Mouse (Mus musculus) intestine, embryonic 15.5 days (tissue): Measurements from ENCODE around the gene Stxbp5. TPM values are rescaled to one million over a fixed set of nuclear protein-coding genes. Genes with fewer than 3 reads are reported as not detected.
A peak's percentile ranks its signal among the peaks of the same experiment; 100 is the strongest.

Source experiments
- ATAC-seq: fragments of 200-750 bp; cut with Nextera tagmentation; 2 replicates; pipeline ENCODE4 v1.8.0; 2017; ENCODE audit warnings: moderate TSS enrichment, moderate library complexity
- H3K27ac ChIP-seq: fragments of 300-500 bp; sonication (generic); 2 replicates; pipeline ENCODE4 v1.5.1; 2015; ENCODE audit warnings: mild to moderate bottlenecking, inconsistent platforms
- H3K27me3 ChIP-seq: fragments of 300-500 bp; sonication (generic); replicated peaks from 2 replicates; pipeline ENCODE4 v1.6.1; 2015; ENCODE audit warnings: inconsistent platforms
- H3K36me3 ChIP-seq: fragments of 300-500 bp; sonication (generic); 2 replicates; pipeline ENCODE4 v1.6.1; 2015; ENCODE audit warnings: inconsistent platforms
- H3K4me1 ChIP-seq: fragments of 300-500 bp; sonication (generic); replicated peaks from 2 replicates; pipeline ENCODE4 v1.6.1; 2015; ENCODE audit warnings: inconsistent platforms
- H3K4me2 ChIP-seq: fragments of 300-500 bp; sonication (generic); replicated peaks from 2 replicates; pipeline ENCODE4 v1.6.1; 2015; ENCODE audit warnings: mild to moderate bottlenecking, inconsistent platforms
- H3K4me3 ChIP-seq: fragments of 300-500 bp; sonication (generic); replicated peaks from 2 replicates; pipeline ENCODE4 v1.5.1; 2015; ENCODE audit warnings: inconsistent platforms
- H3K9ac ChIP-seq: fragments of 300-500 bp; sonication (generic); 2 replicates; pipeline ENCODE4 v1.6.1; 2015; ENCODE audit warnings: inconsistent platforms
- H3K9me3 ChIP-seq: fragments of 300-500 bp; sonication (generic); 2 replicates; pipeline ENCODE4 v1.6.1; 2016; ENCODE audit warnings: inconsistent platforms
- WGBS: fragments of 180-500 bp; shearing (Covaris S2); methylation state at CpG from one replicate; pipeline ENCODE4 v1.1.7; 2015; 5-methylcytosine and 5-hydroxymethylcytosine counted together
- polyA plus RNA-seq: library from polyadenylated mRNA; unstranded; fragments of >200 nt; fragmentation: Nextera tagmentation; extraction: Ambion mirVana; gene quantifications from 2 replicates; pipeline ENCODE4 v1.2.1, GENCODE M21; 2015

Gene Stxbp5
- polyA plus RNA-seq, 1 experiment from 2014 or later = 5.3 TPM

DNA sequence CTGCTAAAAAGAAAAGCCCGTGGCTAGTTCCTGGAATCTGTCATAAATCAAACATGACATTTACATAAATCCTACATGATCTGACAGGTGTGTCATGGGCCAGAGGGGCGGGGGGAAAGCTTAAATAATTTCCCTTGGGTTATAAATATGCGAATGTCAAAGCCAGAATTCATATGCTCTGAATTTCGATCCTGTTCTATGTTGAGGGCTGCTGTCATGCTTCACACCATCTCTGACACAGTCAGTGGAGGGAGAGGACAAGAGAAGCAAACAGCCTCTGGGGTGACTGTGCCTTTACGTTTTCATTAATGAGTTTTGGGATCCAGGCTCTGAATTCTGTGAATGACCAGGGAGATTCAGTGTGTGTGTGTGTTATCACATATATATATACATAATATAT lies 180.9 kb downstream of the Stxbp5 start:
- Histone ChIP-seq H3K9ac (no peak overlapping the region), H3K4me3 (no peak overlapping the region), H3K27me3 (no peaks in the 10 kb centered on the region), H3K9me3 (no peaks in the 10 kb centered on the region), H3K27ac (no peak overlapping the region), H3K4me1 (no peaks in the 10 kb centered on the region), H3K36me3 (no peaks in the 10 kb centered on the region), H3K4me2 (no peak overlapping the region)
- WGBS = 62% methylated on average over 5 of the region's 5 CpGs
- no peak for ATAC-seq

DNA sequence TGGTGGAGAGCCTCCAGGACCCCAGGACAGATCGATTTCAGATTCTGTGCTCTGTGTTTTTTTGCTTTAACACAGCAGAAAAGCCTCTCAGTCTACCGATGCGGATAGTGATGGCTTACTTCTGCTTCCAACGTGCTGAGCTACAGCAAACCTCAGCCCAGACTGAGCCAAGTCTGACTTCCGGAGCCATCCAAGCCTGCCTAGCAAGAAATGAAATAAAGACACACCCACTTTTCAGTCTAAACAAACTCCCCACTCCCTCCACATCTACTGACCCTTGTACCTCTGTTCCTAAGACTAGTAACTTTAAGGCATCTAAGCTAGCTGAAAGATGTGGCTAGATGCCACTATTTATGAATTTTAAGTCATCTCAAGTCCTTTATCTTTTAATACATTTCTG lies 182.8 kb downstream of the Stxbp5 start:
- Histone ChIP-seq H3K4me2 (no peak overlapping the region), H3K27ac (no peak overlapping the region), H3K9ac (no peak overlapping the region), H3K27me3 (no peaks in the 10 kb centered on the region), H3K4me3 (no peak overlapping the region), H3K4me1 (no peaks in the 10 kb centered on the region), H3K9me3 (no peaks in the 10 kb centered on the region), H3K36me3 (no peaks in the 10 kb centered on the region)
- peak; percentile 95 for ATAC-seq
- WGBS = 41% methylated on average over 5 of the region's 5 CpGs

Other genes starting within 250 kb of the Stxbp5 start
- gene Samd5, start 225.9 kb downstream of the Stxbp5 start, polyA plus RNA-seq = 7.1 and 7.6 TPM in 2 replicates